Mouse (Mus musculus) stomach, postnatal 0 days (tissue): ENCODE measurements at regions not wholly inside any gene's neighbourhood (a gene's known extent, or its start where the extent isn't known, plus 50 kb on each side); places are given as distances from the start of the nearest gene placed in this dataset.

Source experiments
- ATAC-seq: fragments of 200-750 bp; cut with Nextera tagmentation; 2 replicates; pipeline ENCODE4 v1.8.0; 2017; ENCODE audit not compliant: low FRiP score, low TSS enrichment
- DNase-seq: peaks from one replicate; pipeline ENCODE4 v3.0.0-alpha.2; 2016; ENCODE audit warnings: low spot score
- H3K27ac ChIP-seq: fragments of 300-500 bp; sonication (generic); replicated peaks from 2 replicates; pipeline ENCODE4 v1.5.1; 2014; ENCODE audit warnings: mild to moderate bottlenecking, control low read depth
- H3K27me3 ChIP-seq: fragments of 300-500 bp; sonication (generic); 2 replicates; pipeline ENCODE4 v1.6.1; 2014; ENCODE audit warnings: low read length; ENCODE audit not compliant: control insufficient read depth, insufficient read depth
- H3K36me3 ChIP-seq: fragments of 300-500 bp; sonication (generic); 2 replicates; pipeline ENCODE4 v1.6.1; 2014; ENCODE audit warnings: low read length, mixed read lengths; ENCODE audit not compliant: control insufficient read depth, insufficient read depth
- H3K4me1 ChIP-seq: fragments of 300-500 bp; sonication (generic); replicated peaks from 2 replicates; pipeline ENCODE4 v1.6.1; 2014; ENCODE audit warnings: antibody characterized with exemption; ENCODE audit not compliant: control insufficient read depth, insufficient read depth
- H3K4me2 ChIP-seq: fragments of 300-500 bp; sonication (generic); replicated peaks from 2 replicates; pipeline ENCODE4 v1.6.1; 2014; ENCODE audit warnings: low read depth, mild to moderate bottlenecking, control low read depth, moderate library complexity
- H3K4me3 ChIP-seq: fragments of 300-500 bp; sonication (generic); 2 replicates; pipeline ENCODE4 v1.5.1; 2014; ENCODE audit warnings: low read depth, low read length, control low read depth
- H3K9ac ChIP-seq: fragments of 300-500 bp; sonication (generic); 2 replicates; pipeline ENCODE4 v1.6.1; 2014; ENCODE audit warnings: mild to moderate bottlenecking, low read length, control low read depth, mixed read lengths
- H3K9me3 ChIP-seq: fragments of 300-500 bp; sonication (generic); 2 replicates; pipeline ENCODE4 v1.6.1; 2016; ENCODE audit warnings: low read length; ENCODE audit not compliant: control insufficient read depth
- CTCF ChIP-seq: IDR thresholded peaks from 2 replicates; pipeline ENCODE4 v1.5.1; 2016; ENCODE audit warnings: antibody characterized with exemption, low read depth, mild to moderate bottlenecking, moderate library complexity
- EP300 ChIP-seq: optimal IDR thresholded peaks from 2 replicates; pipeline ENCODE3; 2016; ENCODE audit warnings: antibody characterized with exemption
- WGBS: fragments of 180-500 bp; shearing (Covaris S2); extraction: QIAGEN DNeasy Blood & Tissue Kit; methylation state at CpG from one replicate; pipeline ENCODE4 v1.1.7; 2014; 5-methylcytosine and 5-hydroxymethylcytosine counted together

DNA sequence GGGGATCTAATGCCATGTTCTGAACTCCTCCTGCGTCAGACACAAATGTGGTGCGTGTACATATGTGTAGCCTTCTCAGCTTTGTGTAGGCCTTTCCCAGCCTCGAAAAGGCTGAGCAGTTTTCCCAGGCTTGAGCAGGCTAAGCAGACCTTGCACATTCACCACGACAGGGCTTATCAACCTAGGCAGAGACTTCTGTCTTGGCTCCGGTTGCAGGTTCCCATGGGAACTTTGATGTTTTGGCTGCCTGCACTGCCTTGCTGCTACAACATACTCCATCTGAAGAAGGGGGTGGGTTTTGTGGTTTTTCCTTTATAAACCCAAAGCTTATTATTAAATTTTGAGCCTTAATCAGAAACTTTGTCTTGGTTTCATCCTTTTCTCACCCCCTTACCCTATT is 109.2 kb downstream of the Aptx start:
- Histone ChIP-seq H3K36me3 (no peaks in the 10 kb centered on the region), H3K27ac (no peak overlapping the region), H3K4me2 (no peak overlapping the region), H3K9ac (no peak overlapping the region), H3K4me1 (no peaks in the 10 kb centered on the region), H3K9me3 (no peaks in the 10 kb centered on the region), H3K4me3 (no peak overlapping the region), H3K27me3 (no peaks in the 10 kb centered on the region)
- ATAC-seq (no peak), DNase-seq (no peak)
- TF ChIP-seq EP300 = no peak
- TF ChIP-seq CTCF = no peak
- WGBS = 64% methylated on average over 5 of the region's 5 CpGs

- Histone ChIP-seq H3K4me1 (no peaks in the 10 kb centered on the region), H3K27me3 (no peaks in the 10 kb centered on the region), H3K4me3 (no peak overlapping the region), H3K36me3 (no peaks in the 10 kb centered on the region), H3K9me3 (no peaks in the 10 kb centered on the region), H3K4me2 (no peak overlapping the region), H3K27ac (no peak overlapping the region), H3K9ac (no peak overlapping the region)
- TF ChIP-seq EP300 = no peak
- TF ChIP-seq CTCF = no peak
- WGBS = 42% methylated on average over 5 of the region's 5 CpGs
- ATAC-seq (no peak), DNase-seq (no peak)
Measured at GRCm38 (mm10) chr4:40625024-40625423, 78.0 kb downstream of the Aptx start.

DNA sequence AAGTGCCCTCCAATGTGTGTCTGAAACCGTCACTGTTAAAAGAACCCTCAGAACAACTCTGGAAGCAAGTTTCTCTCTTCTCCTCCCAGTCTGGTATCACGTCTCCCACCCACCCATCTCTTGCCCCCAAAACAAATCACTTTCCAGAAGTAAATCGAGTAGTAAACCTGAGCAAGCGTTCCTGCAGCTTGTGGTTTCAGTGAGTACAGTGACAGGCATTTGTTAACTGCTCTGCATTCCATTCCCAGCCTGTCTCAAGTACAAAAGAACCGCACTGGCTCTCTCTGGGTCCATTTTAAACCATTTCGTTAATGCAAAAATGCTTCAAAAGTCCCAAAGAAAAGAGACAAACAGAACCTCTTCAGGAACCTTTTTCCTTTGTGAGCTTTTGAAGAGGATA is 77.1 kb downstream of the Aptx start:
- no peak for TF ChIP-seq CTCF
- TF ChIP-seq EP300 = no peak
- DNase-seq = no peak
- Histone ChIP-seq H3K36me3 (no peaks in the 10 kb centered on the region), H3K27ac (no peak overlapping the region), H3K27me3 (no peaks in the 10 kb centered on the region), H3K9me3 (no peaks in the 10 kb centered on the region), H3K4me1 (no peaks in the 10 kb centered on the region), H3K4me2 (no peak overlapping the region), H3K4me3 (no peak overlapping the region), H3K9ac (no peak overlapping the region)
- WGBS = 27% methylated on average over 6 of the region's 6 CpGs
- no peak for ATAC-seq
